Mouse (Mus musculus): Measurements from ENCODE around the gene Uckl1. TPM values are rescaled to one million over a fixed set of nuclear protein-coding genes. Genes with fewer than 3 reads are reported as not detected.

Uckl1 gene
- 67.4 and 73.6 TPM in 2 replicates for polyA plus RNA-seq (2015; fragmentation: Nextera tagmentation; extraction: Ambion mirVana)

GRCm38 (mm10) chr2:181584411-181584942, at the start of gene Uckl1:
Gene Uckl1, minus strand, starts transcription at chr2:181584892.
- no peak within 1 kb of the TSS for H3K4me3 ChIP-seq
- H3K9me3 ChIP-seq = no peaks in the 10 kb centered on the region
- no peak within 1 kb of the TSS for H3K9ac ChIP-seq
- peaks cover 22% of the 10 kb centered on the region for H3K4me1 ChIP-seq (replicated peaks)
- no peak within 1 kb of the TSS for H3K27ac ChIP-seq (replicated peaks)
- H3K4me2 ChIP-seq = no peak within 1 kb of the TSS
- H3K27me3 ChIP-seq = no peaks in the 10 kb centered on the region
- ATAC-seq (ENCODE audit: low read depth) = no peak
- WGBS = 89% methylated on average over 4 of the region's 4 CpGs
- H3K36me3 ChIP-seq = peaks cover 69% of the 10 kb centered on the region

- no peak overlapping the region for H3K9ac ChIP-seq
- H3K9me3 ChIP-seq = no peaks in the 10 kb centered on the region
- H3K4me3 ChIP-seq = no peak overlapping the region
- H3K27me3 ChIP-seq = no peaks in the 10 kb centered on the region
- ATAC-seq (ENCODE audit: low read depth) = no peak
- no peak overlapping the region for H3K27ac ChIP-seq (replicated peaks)
- peaks cover 66% of the 10 kb centered on the region for H3K36me3 ChIP-seq
- H3K4me2 ChIP-seq = no peak overlapping the region
- WGBS = 97% methylated on average over 6 of the region's 6 CpGs
- no peaks in the 10 kb centered on the region for H3K4me1 ChIP-seq (replicated peaks)
Measured at GRCm38 (mm10) chr2:181632624-181633023, 47.9 kb upstream of the Uckl1 start.

GRCm38 (mm10) chr2:181628471-181628870, 43.8 kb upstream of the Uckl1 start:
- Histone ChIP-seq H3K4me1 (replicated peaks) (no peaks in the 10 kb centered on the region), H3K27me3 (no peaks in the 10 kb centered on the region), H3K4me2 (no peak overlapping the region), H3K9me3 (no peaks in the 10 kb centered on the region), H3K36me3 (peaks cover 50% of the 10 kb centered on the region), H3K9ac (no peak overlapping the region), H3K4me3 (no peak overlapping the region), H3K27ac (replicated peaks) (no peak overlapping the region)
- ATAC-seq (ENCODE audit: low read depth) = no peak

- no peak for ATAC-seq (ENCODE audit: low read depth)
- H3K36me3 ChIP-seq = peaks cover 64% of the 10 kb centered on the region
- H3K27ac ChIP-seq (replicated peaks) = no peak overlapping the region
- no peaks in the 10 kb centered on the region for H3K9me3 ChIP-seq
- no peak overlapping the region for H3K9ac ChIP-seq
- no peaks in the 10 kb centered on the region for H3K4me1 ChIP-seq (replicated peaks)
- H3K27me3 ChIP-seq = no peaks in the 10 kb centered on the region
- no peak overlapping the region for H3K4me2 ChIP-seq
- H3K4me3 ChIP-seq = no peak overlapping the region
Measured at GRCm38 (mm10) chr2:181623401-181623800, 38.7 kb upstream of the Uckl1 start.

GRCm38 (mm10) chr2:181618761-181619495, 34.2 kb upstream of the Uckl1 start:
- Histone ChIP-seq H3K36me3 (peaks cover 74% of the 10 kb centered on the region), H3K27me3 (no peaks in the 10 kb centered on the region), H3K27ac (replicated peaks) (no peak overlapping the region), H3K4me2 (no peak overlapping the region), H3K9me3 (no peaks in the 10 kb centered on the region), H3K4me3 (no peak overlapping the region), H3K9ac (no peak overlapping the region), H3K4me1 (replicated peaks) (no peaks in the 10 kb centered on the region)
- no peak for ATAC-seq (ENCODE audit: low read depth)
- 87% methylated on average over 5 of the region's 5 CpGs for WGBS

GRCm38 (mm10) chr2:181602367-181602766, 17.7 kb upstream of the Uckl1 start:
- 78% methylated on average over 4 of the region's 4 CpGs for WGBS
- H3K4me2 ChIP-seq = peak overlapping the region; percentile 82
- no peaks in the 10 kb centered on the region for H3K36me3 ChIP-seq
- no peaks in the 10 kb centered on the region for H3K9me3 ChIP-seq
- peak overlapping the region; percentile 93; the same call in 1 of the 2 replicates for H3K9ac ChIP-seq
- H3K4me3 ChIP-seq = peak overlapping the region; percentile 95
- H3K27me3 ChIP-seq = no peaks in the 10 kb centered on the region
- peaks cover 45% of the 10 kb centered on the region for H3K4me1 ChIP-seq (replicated peaks)
- no peak overlapping the region for H3K27ac ChIP-seq (replicated peaks)
- ATAC-seq (ENCODE audit: low read depth) = no peak

GRCm38 (mm10) chr2:181601751-181602145, 17.1 kb upstream of the Uckl1 start:
- 27% methylated on average over 10 of the region's 10 CpGs for WGBS
- H3K36me3 ChIP-seq = no peaks in the 10 kb centered on the region
- peaks cover 46% of the 10 kb centered on the region for H3K4me1 ChIP-seq (replicated peaks)
- H3K4me2 ChIP-seq = peak overlapping the region; percentile 82
- peak overlapping the region; percentile 86 for H3K27ac ChIP-seq (replicated peaks)
- H3K27me3 ChIP-seq = no peaks in the 10 kb centered on the region
- peak overlapping the region; percentile 95 for H3K4me3 ChIP-seq
- no peaks in the 10 kb centered on the region for H3K9me3 ChIP-seq
- H3K9ac ChIP-seq = peak overlapping the region; percentile 93
- no peak for ATAC-seq (ENCODE audit: low read depth)

GRCm38 (mm10) chr2:181600828-181601750, 16.4 kb upstream of the Uckl1 start:
- H3K4me1 ChIP-seq (replicated peaks) = peaks cover 46% of the 10 kb centered on the region
- no peaks in the 10 kb centered on the region for H3K27me3 ChIP-seq
- peak overlapping the region; percentile 86 for H3K27ac ChIP-seq (replicated peaks)

GRCm38 (mm10) chr2:181600226-181600758, 15.6 kb upstream of the Uckl1 start:
- Histone ChIP-seq H3K36me3 (0 out of 2 replicates have a peak, but pooled peaks cover 13% of the 10 kb centered on the region), H3K9ac (peak overlapping the region; percentile 77), H3K27me3 (no peaks in the 10 kb centered on the region), H3K4me1 (replicated peaks) (peaks cover 46% of the 10 kb centered on the region), H3K4me2 (peak overlapping the region; percentile 82), H3K9me3 (no peaks in the 10 kb centered on the region), H3K27ac (replicated peaks) (peak overlapping the region; percentile 83), H3K4me3 (peak overlapping the region; percentile 95)
- no peak for ATAC-seq (ENCODE audit: low read depth)
- WGBS = 70% methylated on average over 6 of the region's 6 CpGs

More at GRCm38 (mm10) chr2:181600828-181601750, 16.4 kb upstream of the Uckl1 start:
- peak overlapping the region; percentile 93 for H3K9ac ChIP-seq
- H3K36me3 ChIP-seq = 0 out of 2 replicates have a peak, but pooled peaks cover 5% of the 10 kb centered on the region
- peak; percentile 93 for ATAC-seq (ENCODE audit: low read depth)
- H3K4me3 ChIP-seq = peak overlapping the region; percentile 95
- WGBS = 1% methylated on average over 57 of the region's 57 CpGs
- peak overlapping the region; percentile 82 for H3K4me2 ChIP-seq
- no peaks in the 10 kb centered on the region for H3K9me3 ChIP-seq

GRCm38 (mm10) chr2:181598454-181599351, 14.0 kb upstream of the Uckl1 start, which contains the start of gene Samd10:
Gene Samd10, minus strand, starts transcription at chr2:181599212.
- H3K4me3 ChIP-seq = peak within 1 kb of the TSS; percentile 63
- peak; percentile 49 for ATAC-seq (ENCODE audit: low read depth)
- H3K4me1 ChIP-seq (replicated peaks) = peaks cover 47% of the 10 kb centered on the region
- peak within 1 kb of the TSS; percentile 82 for H3K4me2 ChIP-seq
- no peaks in the 10 kb centered on the region for H3K9me3 ChIP-seq
- H3K27me3 ChIP-seq = no peaks in the 10 kb centered on the region
- peak within 1 kb of the TSS; percentile 94 for H3K9ac ChIP-seq
- H3K36me3 ChIP-seq = 0 out of 2 replicates have a peak, but pooled peaks cover 14% of the 10 kb centered on the region
- 2% methylated on average over 70 of the region's 71 CpGs for WGBS
- H3K27ac ChIP-seq (replicated peaks) = peak within 1 kb of the TSS; percentile 94

Measured in neural tube, embryonic 13.5 days (tissue).